Mouse (Mus musculus): Measurements from ENCODE around the gene Abhd5.

Gene Abhd5

GRCm38 (mm10) chr9:122410437-122411175, 59.2 kb downstream of the Abhd5 start:
- DNase-seq (ENCODE audit: low read depth in 2 of 2, low spot score in 2 of 2) = no peak

GRCm38 (mm10) chr9:122414648-122415047, 63.2 kb downstream of the Abhd5 start:
- no peak for DNase-seq (ENCODE audit: low read depth in 2 of 2, low spot score in 2 of 2)

- DNase-seq (ENCODE audit: low read depth in 2 of 2, low spot score in 2 of 2) = no peak
Observed at GRCm38 (mm10) chr9:122415056-122415775, 63.8 kb downstream of the Abhd5 start.

GRCm38 (mm10) chr9:122416617-122417016, 65.2 kb downstream of the Abhd5 start:
- no peak for DNase-seq (ENCODE audit: low read depth in 2 of 2, low spot score in 2 of 2)

GRCm38 (mm10) chr9:122420195-122420756, 68.9 kb downstream of the Abhd5 start:
- DNase-seq (ENCODE audit: low read depth in 2 of 2, low spot score in 2 of 2) = no peak

GRCm38 (mm10) chr9:122420772-122421764, 69.7 kb downstream of the Abhd5 start:
- peak; percentile 47 to 59 for DNase-seq (ENCODE audit: low read depth in 2 of 2, low spot score in 2 of 2)

GRCm38 (mm10) chr9:122421911-122422310, 70.5 kb downstream of the Abhd5 start:
- DNase-seq (ENCODE audit: low read depth in 2 of 2, low spot score in 2 of 2) = no peak

- no peak for DNase-seq (ENCODE audit: low read depth in 2 of 2, low spot score in 2 of 2)
Observed at GRCm38 (mm10) chr9:122422706-122423105, 71.3 kb downstream of the Abhd5 start.

GRCm38 (mm10) chr9:122423146-122423545, 71.7 kb downstream of the Abhd5 start:
- no peak for DNase-seq (ENCODE audit: low read depth in 2 of 2, low spot score in 2 of 2)

GRCm38 (mm10) chr9:122424941-122425608, 73.7 kb downstream of the Abhd5 start:
- DNase-seq (ENCODE audit: low read depth in 2 of 2, low spot score in 2 of 2) = peak in 1 of 2 experiments; percentile 14

- no peak for DNase-seq (ENCODE audit: low read depth in 2 of 2, low spot score in 2 of 2)
Observed at GRCm38 (mm10) chr9:122429058-122429649, 77.7 kb downstream of the Abhd5 start.

GRCm38 (mm10) chr9:122429685-122430084, 78.3 kb downstream of the Abhd5 start:
- DNase-seq (ENCODE audit: low read depth in 2 of 2, low spot score in 2 of 2) = no peak
